Mouse (Mus musculus): ENCODE results near the gene Apobec2. TPM values are rescaled to one million over a fixed set of nuclear protein-coding genes. Genes with fewer than 3 reads are reported as not detected.
A peak's percentile ranks its signal among the peaks of the same experiment; 100 is the strongest.

The Apobec2 gene
- polyA plus RNA-seq, 1 experiment from 2014 or later: 1.3 TPM

- no peak for ATAC-seq (ENCODE audit: insufficient read depth)
- no peaks in the 10 kb centered on the region for H3K27me3 ChIP-seq (ENCODE audit: insufficient read depth, low read length)
Observed at GRCm38 (mm10) chr17:48427852-48428530, 4.7 kb downstream of the Apobec2 start.

GRCm38 (mm10) chr17:48426991-48427750 lies 5.6 kb downstream of the Apobec2 start:
- H3K27me3 ChIP-seq (ENCODE audit: insufficient read depth, low read length): no peaks in the 10 kb centered on the region
- peak overlapping the region; percentile 63 for H3K27ac ChIP-seq (ENCODE audit: low read depth)
- no peaks in the 10 kb centered on the region for H3K36me3 ChIP-seq (ENCODE audit: insufficient read depth)
- DNase-seq: no peak
- no peak overlapping the region for H3K9ac ChIP-seq
- TF ChIP-seq CTCF (IDR thresholded peaks at IDR 0.05; ENCODE audit: low read depth): no peak
- WGBS: 62% methylated on average over 13 of the region's 13 CpGs
- peaks cover 25% of the 10 kb centered on the region for H3K4me1 ChIP-seq (ENCODE audit: insufficient read depth)
- H3K4me2 ChIP-seq: no peak overlapping the region
- H3K9me3 ChIP-seq (ENCODE audit: low read depth, low read length): no peaks in the 10 kb centered on the region
- H3K4me3 ChIP-seq (ENCODE audit: low read depth, low read length): no peak overlapping the region
- ATAC-seq (ENCODE audit: insufficient read depth): no peak

More at GRCm38 (mm10) chr17:48427852-48428530, 4.7 kb downstream of the Apobec2 start:
- no peak for DNase-seq
- WGBS: 61% methylated on average over 11 of the region's 11 CpGs
- no peak for TF ChIP-seq CTCF (IDR thresholded peaks at IDR 0.05; ENCODE audit: low read depth)
- Histone ChIP-seq H3K9ac (no peak overlapping the region), H3K4me3 (ENCODE audit: low read depth, low read length) (no peak overlapping the region), H3K36me3 (ENCODE audit: insufficient read depth) (no peaks in the 10 kb centered on the region), H3K4me2 (no peak overlapping the region), H3K4me1 (ENCODE audit: insufficient read depth) (peaks cover 31% of the 10 kb centered on the region), H3K9me3 (ENCODE audit: low read depth, low read length) (no peaks in the 10 kb centered on the region), H3K27ac (ENCODE audit: low read depth) (peak overlapping the region; percentile 44; the same call in 1 of the 2 replicates)

- DNase-seq: peak; percentile 52
- no peak overlapping the region for H3K4me3 ChIP-seq (ENCODE audit: low read depth, low read length)
- WGBS: 22% methylated on average over 9 of the region's 9 CpGs
Observed at GRCm38 (mm10) chr17:48425823-48426612, 6.7 kb downstream of the Apobec2 start.

GRCm38 (mm10) chr17:48424237-48424636 lies 8.5 kb downstream of the Apobec2 start:
- no peaks in the 10 kb centered on the region for H3K9me3 ChIP-seq (ENCODE audit: low read depth, low read length)
- no peak overlapping the region for H3K4me3 ChIP-seq (ENCODE audit: low read depth, low read length)
- H3K4me1 ChIP-seq (ENCODE audit: insufficient read depth): peaks cover 14% of the 10 kb centered on the region
- H3K36me3 ChIP-seq (ENCODE audit: insufficient read depth): no peaks in the 10 kb centered on the region
- no peak overlapping the region for H3K9ac ChIP-seq
- no peak overlapping the region for H3K4me2 ChIP-seq
- DNase-seq: no peak
- WGBS: 82% methylated on average over 9 of the region's 9 CpGs
- no peak for ATAC-seq (ENCODE audit: insufficient read depth)
- H3K27ac ChIP-seq (ENCODE audit: low read depth): no peak overlapping the region
- H3K27me3 ChIP-seq (ENCODE audit: insufficient read depth, low read length): no peaks in the 10 kb centered on the region
- TF ChIP-seq CTCF (IDR thresholded peaks at IDR 0.05; ENCODE audit: low read depth): no peak

More at GRCm38 (mm10) chr17:48425823-48426612, 6.7 kb downstream of the Apobec2 start:
- no peak for TF ChIP-seq CTCF (IDR thresholded peaks at IDR 0.05; ENCODE audit: low read depth)
- Histone ChIP-seq H3K9me3 (ENCODE audit: low read depth, low read length) (no peaks in the 10 kb centered on the region), H3K27me3 (ENCODE audit: insufficient read depth, low read length) (no peaks in the 10 kb centered on the region), H3K4me1 (ENCODE audit: insufficient read depth) (peaks cover 19% of the 10 kb centered on the region), H3K36me3 (ENCODE audit: insufficient read depth) (no peaks in the 10 kb centered on the region), H3K27ac (ENCODE audit: low read depth) (peak overlapping the region; percentile 69), H3K9ac (no peak overlapping the region), H3K4me2 (no peak overlapping the region)
- ATAC-seq (ENCODE audit: insufficient read depth): no peak

- 59% methylated on average over 2 of the region's 2 CpGs for WGBS
- no peak for TF ChIP-seq CTCF (IDR thresholded peaks at IDR 0.05; ENCODE audit: low read depth)
Observed at GRCm38 (mm10) chr17:48419571-48419970, 13.2 kb downstream of the Apobec2 start.

GRCm38 (mm10) chr17:48418781-48419180 lies 13.9 kb downstream of the Apobec2 start:
- Histone ChIP-seq H3K9me3 (ENCODE audit: low read depth, low read length) (no peaks in the 10 kb centered on the region), H3K4me2 (peak overlapping the region; percentile 18; the same call in 1 of the 2 replicates), H3K4me1 (ENCODE audit: insufficient read depth) (no peaks in the 10 kb centered on the region), H3K36me3 (ENCODE audit: insufficient read depth) (peaks cover 43% of the 10 kb centered on the region), H3K27me3 (ENCODE audit: insufficient read depth, low read length) (no peaks in the 10 kb centered on the region), H3K9ac (no peak overlapping the region), H3K27ac (ENCODE audit: low read depth) (no peak overlapping the region; the same call in 1 of the 2 replicates), H3K4me3 (ENCODE audit: low read depth, low read length) (no peak overlapping the region)
- WGBS: 52% methylated on average over 1 of the region's 1 CpGs
- DNase-seq: no peak
- no peak for TF ChIP-seq CTCF (IDR thresholded peaks at IDR 0.05; ENCODE audit: low read depth)
- no peak for ATAC-seq (ENCODE audit: insufficient read depth)

More at GRCm38 (mm10) chr17:48419571-48419970, 13.2 kb downstream of the Apobec2 start:
- Histone ChIP-seq H3K9me3 (ENCODE audit: low read depth, low read length) (no peaks in the 10 kb centered on the region), H3K4me3 (ENCODE audit: low read depth, low read length) (no peak overlapping the region), H3K27ac (ENCODE audit: low read depth) (no peak overlapping the region), H3K9ac (no peak overlapping the region), H3K4me2 (no peak overlapping the region), H3K4me1 (ENCODE audit: insufficient read depth) (no peaks in the 10 kb centered on the region), H3K27me3 (ENCODE audit: insufficient read depth, low read length) (no peaks in the 10 kb centered on the region), H3K36me3 (ENCODE audit: insufficient read depth) (peaks cover 35% of the 10 kb centered on the region)
- no peak for ATAC-seq (ENCODE audit: insufficient read depth)
- no peak for DNase-seq
